Mouse (Mus musculus) midbrain, embryonic 15.5 days (tissue): ENCODE measurements around the gene Cav1. TPM values are rescaled to one million over a fixed set of nuclear protein-coding genes. Genes with fewer than 3 reads are reported as not detected.

ENCODE experiments used
- ATAC-seq: fragments of 200-750 bp; cut with Nextera tagmentation; replicated peaks from 2 replicates; pipeline ENCODE4 v1.8.0; 2017; ENCODE audit warnings: moderate TSS enrichment
- H3K27ac ChIP-seq: fragments of 300-500 bp; sonication (generic); 2 replicates; pipeline ENCODE4 v1.5.1; 2015; ENCODE audit warnings: mild to moderate bottlenecking, inconsistent platforms
- H3K27me3 ChIP-seq: fragments of 300-500 bp; sonication (generic); replicated peaks from 2 replicates; pipeline ENCODE4 v1.6.1; 2015; ENCODE audit warnings: inconsistent platforms
- H3K36me3 ChIP-seq: fragments of 300-500 bp; sonication (generic); replicated peaks from 2 replicates; pipeline ENCODE4 v1.6.1; 2015; ENCODE audit warnings: inconsistent platforms
- H3K4me1 ChIP-seq: fragments of 300-500 bp; sonication (generic); 2 replicates; pipeline ENCODE4 v1.6.1; 2015; ENCODE audit warnings: inconsistent platforms
- H3K4me2 ChIP-seq: fragments of 300-500 bp; sonication (generic); 2 replicates; pipeline ENCODE4 v1.6.1; 2015; ENCODE audit warnings: inconsistent platforms, mild to moderate bottlenecking, moderate library complexity
- H3K4me3 ChIP-seq: fragments of 300-500 bp; sonication (generic); 2 replicates; pipeline ENCODE4 v1.5.1; 2015; ENCODE audit warnings: mild to moderate bottlenecking, inconsistent platforms
- H3K9ac ChIP-seq: fragments of 300-500 bp; sonication (generic); 2 replicates; pipeline ENCODE4 v1.6.1; 2015; ENCODE audit warnings: mild to moderate bottlenecking, inconsistent platforms
- H3K9me3 ChIP-seq: fragments of 300-500 bp; sonication (generic); 2 replicates; pipeline ENCODE4 v1.6.1; 2016; ENCODE audit warnings: inconsistent platforms
- WGBS: fragments of 180-500 bp; shearing (Covaris S2); methylation state at CpG from one replicate; pipeline ENCODE4 v1.1.7; 2015; ENCODE audit warnings: mixed read lengths; 5-methylcytosine and 5-hydroxymethylcytosine counted together
- polyA plus RNA-seq: library from polyadenylated mRNA; unstranded; fragments of >200 nt; fragmentation: Nextera tagmentation; extraction: Ambion mirVana; gene quantifications from 2 replicates; pipeline ENCODE4 v1.2.1, GENCODE M21; 2015

The Cav1 gene
- polyA plus RNA-seq, 1 experiment from 2014 or later: 25.5 TPM

DNA sequence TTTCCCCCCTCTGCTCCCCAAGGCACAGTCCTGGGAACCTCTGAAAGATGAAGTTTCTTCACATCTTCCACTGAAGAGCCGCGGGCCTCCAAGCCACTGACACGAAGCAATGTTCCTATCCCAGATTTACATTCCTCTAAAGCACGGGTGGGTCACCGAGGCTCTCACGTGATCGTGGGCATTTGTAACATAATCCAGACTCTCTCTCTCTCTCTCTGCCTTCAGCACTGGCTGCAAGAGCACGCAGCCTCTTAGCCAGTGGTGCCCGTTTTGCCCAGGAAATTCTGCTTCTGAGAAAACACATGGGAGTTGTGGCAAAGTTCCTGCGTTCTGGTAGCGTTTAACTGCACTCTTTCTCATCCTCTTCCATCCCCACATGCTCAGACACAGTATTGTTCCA, 21.1 kb downstream of the Cav1 start:
- Histone ChIP-seq H3K27ac (no peak overlapping the region), H3K9ac (no peak overlapping the region), H3K27me3 (no peaks in the 10 kb centered on the region), H3K4me2 (peak overlapping the region; percentile 8; the same call in 1 of the 2 replicates), H3K36me3 (no peaks in the 10 kb centered on the region), H3K4me3 (no peak overlapping the region), H3K4me1 (no peaks in the 10 kb centered on the region), H3K9me3 (no peaks in the 10 kb centered on the region)
- no peak for ATAC-seq
- WGBS: 57% methylated on average over 11 of the region's 11 CpGs

DNA sequence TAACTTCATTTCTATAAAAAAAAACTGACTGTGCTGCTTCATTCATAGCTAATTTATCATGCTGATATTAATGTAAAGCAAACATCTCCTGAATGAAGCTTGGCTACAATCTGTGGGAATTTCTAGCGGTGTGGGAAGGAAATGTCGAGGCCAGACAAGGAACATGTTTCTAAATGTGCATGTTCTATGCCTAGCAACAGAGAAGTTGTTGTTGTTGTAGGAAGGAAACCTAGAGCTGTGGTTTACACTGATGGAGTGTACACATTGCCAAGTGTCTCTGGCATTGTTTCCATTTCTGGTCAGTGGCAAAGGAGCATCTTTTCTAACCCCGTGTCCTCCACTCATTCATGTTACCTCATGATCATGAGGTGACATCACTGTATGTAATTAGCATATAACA, 23.7 kb downstream of the Cav1 start:
- 80% methylated on average over 3 of the region's 3 CpGs for WGBS
- Histone ChIP-seq H3K9me3 (no peaks in the 10 kb centered on the region), H3K4me2 (no peak overlapping the region), H3K36me3 (no peaks in the 10 kb centered on the region), H3K4me3 (no peak overlapping the region), H3K4me1 (no peaks in the 10 kb centered on the region), H3K9ac (no peak overlapping the region), H3K27ac (no peak overlapping the region), H3K27me3 (no peaks in the 10 kb centered on the region)
- ATAC-seq: no peak

DNA sequence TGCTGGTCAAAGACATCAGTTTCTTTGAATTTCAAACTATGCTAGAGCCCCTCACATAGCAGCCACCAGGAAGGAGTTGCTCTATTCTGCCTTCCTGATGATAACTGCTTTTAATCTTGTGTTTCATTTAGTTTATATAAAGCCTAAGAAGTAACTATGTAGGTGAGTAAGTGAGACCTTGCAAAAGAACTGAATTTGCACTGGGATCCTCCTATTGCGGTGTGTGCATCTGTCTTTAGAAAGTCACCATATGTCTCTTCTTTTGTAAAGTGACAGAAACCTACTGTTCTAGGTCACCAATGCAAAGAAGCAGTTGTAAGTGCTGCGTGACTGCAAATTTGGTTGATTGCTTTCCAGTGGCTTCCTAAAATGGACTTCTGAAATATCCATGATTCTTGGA, 31.6 kb downstream of the Cav1 start:
- Histone ChIP-seq H3K4me1 (no peaks in the 10 kb centered on the region), H3K36me3 (no peaks in the 10 kb centered on the region), H3K9ac (no peak overlapping the region), H3K27me3 (no peaks in the 10 kb centered on the region), H3K4me2 (no peak overlapping the region), H3K9me3 (no peaks in the 10 kb centered on the region), H3K27ac (no peak overlapping the region), H3K4me3 (no peak overlapping the region)
- WGBS: 91% methylated on average over 2 of the region's 2 CpGs
- ATAC-seq: no peak

DNA sequence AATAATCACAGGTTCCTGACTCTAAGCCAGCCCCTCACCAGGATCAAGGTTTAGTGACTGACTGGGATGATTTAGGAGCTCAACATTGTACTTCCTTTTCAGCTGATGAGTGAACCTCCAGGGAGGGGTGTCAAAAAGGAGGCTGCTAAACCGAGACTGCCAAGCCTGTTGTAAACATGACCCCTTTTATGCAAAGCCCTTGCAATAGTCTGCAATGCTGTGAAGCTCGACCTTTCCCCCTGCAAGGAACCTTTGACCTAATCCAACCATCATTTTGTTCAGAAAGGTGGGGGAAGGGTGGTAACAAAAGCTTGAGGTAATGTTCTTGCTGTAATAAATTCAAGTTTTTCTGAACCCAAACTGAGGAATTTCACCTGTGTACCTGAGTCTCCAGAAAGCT, 34.3 kb downstream of the Cav1 start:
- Histone ChIP-seq H3K9ac (no peak overlapping the region), H3K4me2 (no peak overlapping the region), H3K27ac (no peak overlapping the region), H3K36me3 (no peaks in the 10 kb centered on the region), H3K27me3 (no peaks in the 10 kb centered on the region), H3K4me1 (no peaks in the 10 kb centered on the region), H3K9me3 (no peaks in the 10 kb centered on the region), H3K4me3 (no peak overlapping the region)
- 9% methylated on average over 2 of the region's 2 CpGs for whole genome bisulfite sequencing
- ATAC-seq: no peak

DNA sequence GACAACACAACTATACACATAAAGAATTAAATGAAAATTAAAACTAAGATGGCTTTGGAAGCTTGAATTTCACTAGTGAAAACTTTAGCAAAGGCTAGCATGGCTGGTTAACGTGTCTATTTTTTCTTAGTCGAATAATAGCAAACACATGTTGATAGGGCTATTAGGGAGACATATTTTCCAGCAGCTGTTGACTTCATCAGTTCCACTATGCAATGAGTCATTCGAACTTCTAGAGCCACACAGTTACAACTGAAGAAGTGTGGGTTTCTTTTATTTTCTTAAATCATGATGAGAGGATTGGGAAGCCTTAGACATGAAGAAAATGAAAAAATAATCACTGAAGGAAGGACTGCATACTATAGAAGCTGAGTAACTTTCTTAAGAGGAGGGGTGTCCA, 41.9 kb downstream of the Cav1 start:
- 85% methylated on average over 3 of the region's 3 CpGs for WGBS
- ATAC-seq: no peak
- no peak overlapping the region for H3K4me3 ChIP-seq

DNA sequence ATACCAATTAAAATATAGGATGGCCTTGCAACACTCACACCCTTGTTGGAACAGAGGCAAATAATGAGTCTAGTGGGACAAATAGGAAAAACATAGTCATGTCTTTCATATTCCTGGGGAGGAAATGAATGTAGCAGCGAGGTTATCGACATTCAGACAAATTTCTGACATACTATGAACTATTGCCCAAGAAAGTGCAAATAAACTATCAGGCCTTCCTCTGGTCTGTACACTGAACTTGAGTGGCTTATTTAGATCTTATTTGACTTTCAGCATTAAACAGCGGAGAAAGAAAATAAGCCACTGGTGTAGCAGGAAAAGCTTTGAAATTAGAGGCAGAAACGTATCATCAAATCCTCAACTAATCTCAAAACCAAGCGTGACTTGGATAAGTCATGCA, 44.7 kb downstream of the Cav1 start:
- 88% methylated on average over 5 of the region's 5 CpGs for WGBS
- no peak for ATAC-seq
- H3K9me3 ChIP-seq: no peaks in the 10 kb centered on the region
- no peak overlapping the region for H3K4me2 ChIP-seq
- H3K27me3 ChIP-seq: no peaks in the 10 kb centered on the region
- no peak overlapping the region for H3K9ac ChIP-seq
- H3K4me1 ChIP-seq: no peaks in the 10 kb centered on the region
- H3K4me3 ChIP-seq: no peak overlapping the region
- no peak overlapping the region for H3K27ac ChIP-seq
- no peaks in the 10 kb centered on the region for H3K36me3 ChIP-seq

More for the DNA sequence above, 41.9 kb downstream of the Cav1 start:
- no peaks in the 10 kb centered on the region for H3K27me3 ChIP-seq
- no peak overlapping the region for H3K9ac ChIP-seq
- no peaks in the 10 kb centered on the region for H3K36me3 ChIP-seq
- H3K27ac ChIP-seq: no peak overlapping the region
- H3K4me1 ChIP-seq: no peaks in the 10 kb centered on the region
- no peak overlapping the region for H3K4me2 ChIP-seq
- no peaks in the 10 kb centered on the region for H3K9me3 ChIP-seq

DNA sequence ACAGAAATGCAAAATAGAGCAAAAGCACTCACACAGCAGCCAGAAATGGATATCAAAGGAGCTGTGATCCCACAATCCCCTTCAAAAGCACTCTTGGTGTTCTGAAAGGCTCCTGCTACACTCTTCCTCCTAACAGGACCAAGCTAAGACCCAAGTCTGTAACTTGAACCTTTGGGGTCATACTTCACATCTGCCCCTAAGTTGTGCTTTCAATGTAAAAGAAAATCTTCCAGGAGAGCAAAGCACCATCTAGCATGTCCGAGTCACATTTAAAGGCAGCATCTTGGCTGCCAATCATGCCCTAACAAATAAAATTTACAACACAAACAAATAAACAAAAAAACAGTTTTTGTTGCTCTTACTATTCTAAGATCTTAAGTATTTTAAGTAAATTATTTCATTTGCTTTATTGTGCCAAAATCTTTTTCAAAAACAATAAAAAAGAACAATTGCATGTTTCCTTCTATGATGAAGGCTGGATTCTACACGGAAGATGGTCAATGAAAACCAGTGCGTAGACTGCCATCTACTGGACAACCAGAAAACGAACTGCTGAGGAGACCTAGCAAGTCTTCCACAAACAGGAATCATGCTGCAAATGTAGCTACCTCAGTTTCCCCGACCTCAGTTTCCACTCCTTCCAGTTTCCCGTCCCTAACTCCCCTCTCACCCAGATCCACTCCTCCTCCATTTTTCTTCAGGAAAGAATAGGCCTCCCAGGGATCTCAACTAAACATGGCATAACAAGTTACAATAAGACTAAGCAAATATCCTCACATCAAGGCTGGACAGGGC, 53.0 kb downstream of the Cav1 start:
- Histone ChIP-seq H3K4me2 (no peak overlapping the region), H3K9me3 (no peaks in the 10 kb centered on the region), H3K27ac (no peak overlapping the region), H3K9ac (no peak overlapping the region), H3K27me3 (no peaks in the 10 kb centered on the region), H3K36me3 (no peaks in the 10 kb centered on the region), H3K4me3 (no peak overlapping the region), H3K4me1 (no peaks in the 10 kb centered on the region)
- ATAC-seq: peak; percentile 79
- WGBS: 17% methylated on average over 6 of the region's 6 CpGs

DNA sequence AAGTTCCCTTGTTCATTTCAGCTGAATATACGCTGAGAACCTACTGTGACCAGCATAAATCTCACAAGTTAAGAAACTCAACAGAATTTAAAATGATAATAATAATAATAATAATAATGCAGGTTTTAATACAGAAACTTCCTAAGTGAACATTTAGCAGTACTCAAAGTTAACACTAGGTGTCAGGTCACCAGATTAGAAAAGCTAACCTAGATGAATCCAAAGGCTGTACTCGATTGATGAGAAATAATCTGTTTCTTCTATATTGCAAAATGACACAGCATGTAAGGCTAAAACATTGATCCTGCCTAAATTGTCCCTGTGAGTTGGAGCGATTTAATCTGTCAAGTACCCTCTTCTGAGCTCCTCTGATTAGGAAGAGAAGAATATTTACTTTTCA, 56.6 kb downstream of the Cav1 start:
- 45% methylated on average over 3 of the region's 3 CpGs for WGBS

DNA sequence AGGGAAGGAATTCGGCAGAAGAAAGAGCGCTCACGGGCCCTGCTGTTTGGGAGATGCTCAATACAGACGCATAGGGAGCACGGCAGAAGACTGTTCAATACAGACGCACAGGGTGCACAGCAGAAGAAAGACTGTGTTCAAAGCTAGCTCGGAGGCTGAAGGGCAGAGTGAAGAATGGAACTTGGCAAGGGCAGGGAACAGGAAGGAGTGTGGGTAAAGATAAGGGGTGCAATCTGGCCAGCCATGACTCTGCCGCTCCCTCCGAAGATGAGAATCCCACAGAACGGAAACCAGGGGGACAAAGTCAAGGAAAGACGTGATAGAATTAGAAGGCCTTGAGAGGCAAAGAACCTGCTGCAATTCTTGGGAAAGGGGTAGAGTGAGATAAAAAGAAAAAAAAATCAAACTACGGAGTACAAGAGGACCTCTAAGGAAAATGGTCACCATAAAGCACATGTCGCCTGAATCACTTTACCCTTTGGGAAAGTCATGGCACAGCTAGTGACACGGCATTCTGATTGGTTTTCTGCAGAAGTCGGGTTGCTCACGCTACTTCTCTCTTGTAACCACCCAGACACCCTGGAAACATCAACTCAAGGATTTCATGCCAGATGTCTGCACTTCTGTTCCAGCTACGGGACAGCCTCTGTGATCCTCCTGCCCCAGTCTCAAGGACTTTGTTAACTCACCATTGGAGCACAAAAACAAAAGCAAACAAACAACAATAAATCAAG, 57.5 kb downstream of the Cav1 start:
- H3K4me3 ChIP-seq: no peak overlapping the region
- no peak overlapping the region for H3K9ac ChIP-seq
- no peak overlapping the region for H3K4me2 ChIP-seq
- no peak overlapping the region for H3K27ac ChIP-seq
- ATAC-seq: no peak
- no peaks in the 10 kb centered on the region for H3K36me3 ChIP-seq
- no peaks in the 10 kb centered on the region for H3K4me1 ChIP-seq
- 80% methylated on average over 17 of the region's 17 CpGs for WGBS
- no peaks in the 10 kb centered on the region for H3K27me3 ChIP-seq
- H3K9me3 ChIP-seq: no peaks in the 10 kb centered on the region

More for the DNA sequence above, 56.6 kb downstream of the Cav1 start:
- Histone ChIP-seq H3K27me3 (no peaks in the 10 kb centered on the region), H3K4me2 (no peak overlapping the region), H3K9me3 (no peaks in the 10 kb centered on the region), H3K9ac (no peak overlapping the region), H3K27ac (no peak overlapping the region), H3K4me1 (no peaks in the 10 kb centered on the region), H3K36me3 (no peaks in the 10 kb centered on the region), H3K4me3 (no peak overlapping the region)
- ATAC-seq: no peak; the same call in 1 of the 2 replicates

DNA sequence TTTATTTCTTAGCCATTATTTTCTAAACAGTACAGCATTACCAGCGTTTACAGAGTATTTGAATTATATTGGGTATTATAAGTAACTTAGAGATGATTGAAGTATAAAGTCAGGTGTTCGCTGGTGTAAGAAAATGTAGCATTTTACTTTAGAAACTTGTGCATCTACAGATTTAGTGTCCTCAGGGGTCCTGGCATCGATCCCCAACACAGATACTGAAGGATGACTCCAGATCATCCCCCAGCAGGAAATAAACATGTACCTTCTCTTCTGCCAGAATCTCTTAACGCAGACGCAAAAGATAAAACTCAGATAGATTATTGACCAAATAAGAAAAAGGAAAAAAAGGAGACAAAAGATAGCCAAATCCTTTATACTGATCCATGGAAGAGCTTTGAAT, 68.2 kb downstream of the Cav1 start:
- no peak overlapping the region for H3K9ac ChIP-seq
- WGBS: 90% methylated on average over 5 of the region's 5 CpGs
- H3K9me3 ChIP-seq: no peaks in the 10 kb centered on the region
- no peak overlapping the region for H3K4me2 ChIP-seq
- ATAC-seq: no peak
- H3K27me3 ChIP-seq: no peaks in the 10 kb centered on the region
- H3K4me1 ChIP-seq: no peaks in the 10 kb centered on the region
- H3K4me3 ChIP-seq: no peak overlapping the region
- no peaks in the 10 kb centered on the region for H3K36me3 ChIP-seq
- H3K27ac ChIP-seq: no peak overlapping the region

DNA sequence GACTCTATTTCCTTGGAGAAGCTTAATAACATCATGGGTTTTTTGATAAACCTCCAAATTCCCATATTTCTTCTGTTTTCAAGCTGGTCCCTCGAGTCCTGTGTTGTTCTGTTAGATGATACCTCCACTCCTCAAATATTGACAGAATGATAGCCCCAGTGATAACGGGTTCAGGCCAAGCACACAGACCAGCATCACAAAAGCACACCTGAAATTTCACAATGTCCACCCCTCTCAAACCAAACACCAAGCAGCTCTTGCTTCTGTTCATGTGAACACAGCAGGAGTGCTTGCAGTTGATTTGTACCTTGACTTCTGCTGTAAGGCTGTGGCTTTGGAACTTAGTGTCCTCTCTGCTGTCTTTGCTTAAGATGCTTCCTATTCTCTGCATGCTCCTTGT, 71.2 kb downstream of the Cav1 start:
- no peak overlapping the region for H3K4me3 ChIP-seq
- WGBS: 80% methylated on average over 2 of the region's 2 CpGs
- no peaks in the 10 kb centered on the region for H3K27me3 ChIP-seq
- no peak overlapping the region for H3K9ac ChIP-seq
- H3K4me2 ChIP-seq: no peak overlapping the region
- H3K4me1 ChIP-seq: no peaks in the 10 kb centered on the region
- H3K36me3 ChIP-seq: no peaks in the 10 kb centered on the region
- H3K27ac ChIP-seq: no peak overlapping the region
- ATAC-seq: no peak
- no peaks in the 10 kb centered on the region for H3K9me3 ChIP-seq

DNA sequence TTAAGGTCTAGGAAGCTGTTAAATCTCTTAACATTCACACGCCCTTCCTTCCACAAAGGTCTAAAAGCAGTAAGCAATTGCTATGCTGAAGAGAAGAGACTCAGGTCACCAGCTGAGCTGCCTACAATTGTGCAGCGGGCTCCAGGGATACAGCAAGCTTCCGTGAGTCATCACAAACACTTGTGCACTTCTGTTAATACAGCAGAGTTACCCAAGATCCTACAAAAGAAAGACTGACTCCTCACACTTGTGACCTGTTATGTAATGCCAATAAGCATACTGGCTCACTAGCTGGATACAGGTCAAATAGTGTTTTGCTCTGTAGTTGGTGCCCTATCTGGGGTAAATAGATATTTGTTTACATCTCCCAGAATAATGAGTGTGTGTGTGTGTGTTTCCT, 74.0 kb downstream of the Cav1 start:
- Histone ChIP-seq H3K4me3 (no peak overlapping the region), H3K9ac (no peak overlapping the region), H3K9me3 (no peaks in the 10 kb centered on the region), H3K27ac (no peak overlapping the region), H3K4me1 (no peaks in the 10 kb centered on the region), H3K36me3 (no peaks in the 10 kb centered on the region), H3K4me2 (no peak overlapping the region), H3K27me3 (no peaks in the 10 kb centered on the region)
- WGBS: 82% methylated on average over 3 of the region's 3 CpGs
- no peak for ATAC-seq

DNA sequence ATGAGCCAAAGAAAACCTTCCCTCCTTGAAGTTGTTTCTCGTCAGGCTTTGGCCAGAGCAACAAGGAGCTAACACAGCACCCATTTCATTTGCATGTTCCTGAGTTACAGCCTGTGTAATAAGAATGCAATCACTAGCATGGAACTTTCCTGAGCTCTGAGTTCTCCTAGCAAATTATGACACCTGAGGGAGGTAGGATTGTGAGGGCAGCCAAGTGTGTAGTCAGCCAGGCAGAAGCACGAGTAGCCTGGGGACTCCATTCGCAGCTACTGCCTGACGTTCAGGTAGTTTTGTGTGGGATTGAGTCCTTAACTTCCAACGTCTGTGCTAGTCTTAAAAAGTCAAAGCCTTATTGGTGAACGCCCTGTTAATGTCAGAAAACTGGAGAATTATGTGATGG, 75.6 kb downstream of the Cav1 start:
- Histone ChIP-seq H3K4me3 (no peak overlapping the region), H3K27me3 (no peaks in the 10 kb centered on the region), H3K4me2 (no peak overlapping the region), H3K27ac (no peak overlapping the region), H3K36me3 (no peaks in the 10 kb centered on the region), H3K9me3 (no peaks in the 10 kb centered on the region), H3K4me1 (no peaks in the 10 kb centered on the region), H3K9ac (no peak overlapping the region)
- WGBS: 77% methylated on average over 6 of the region's 6 CpGs
- no peak for ATAC-seq
